Mouse (Mus musculus): ENCODE data around the gene Arl5a.

The Arl5a gene

DNA sequence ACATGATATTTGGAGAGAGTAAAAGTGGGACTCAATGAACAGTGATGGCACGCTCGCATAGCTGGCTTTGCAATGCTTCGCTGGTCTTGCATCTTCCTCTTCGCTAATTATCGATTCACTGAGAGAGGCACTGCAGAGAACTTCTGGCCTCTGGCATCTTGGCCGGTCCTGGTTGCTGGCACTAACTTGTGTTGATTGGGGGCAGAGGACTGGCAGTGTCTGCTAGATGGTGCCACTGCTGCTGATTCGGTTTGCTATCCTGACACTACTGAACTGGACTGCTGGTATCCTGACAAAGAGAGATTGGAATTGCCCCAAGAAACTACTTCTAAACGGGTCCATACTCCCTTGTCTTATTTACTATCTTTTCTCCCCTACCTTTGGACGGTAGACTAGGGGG, 63.6 kb downstream of the Arl5a start:
- no peak for DNase-seq (ENCODE audit: low spot score)

DNA sequence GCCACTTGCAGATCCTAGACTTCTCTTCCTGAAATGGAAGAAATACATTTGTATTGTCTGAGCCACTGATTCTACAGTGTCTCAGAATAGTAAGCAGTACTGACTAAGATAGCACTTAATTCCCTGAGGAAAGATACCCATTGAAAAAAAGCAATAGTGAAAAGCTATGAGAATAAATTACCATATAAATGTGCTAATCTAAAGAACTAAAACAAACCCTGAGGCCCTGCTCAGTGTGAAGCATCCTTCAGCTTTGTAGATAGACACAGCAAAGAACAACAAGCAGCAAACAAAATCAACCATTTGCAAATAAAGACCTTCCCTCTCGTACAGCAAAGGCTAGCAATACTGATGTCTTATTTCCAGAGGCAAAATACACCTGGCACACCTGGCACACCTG, 65.0 kb downstream of the Arl5a start:
- no peak for DNase-seq (ENCODE audit: low spot score)

DNA sequence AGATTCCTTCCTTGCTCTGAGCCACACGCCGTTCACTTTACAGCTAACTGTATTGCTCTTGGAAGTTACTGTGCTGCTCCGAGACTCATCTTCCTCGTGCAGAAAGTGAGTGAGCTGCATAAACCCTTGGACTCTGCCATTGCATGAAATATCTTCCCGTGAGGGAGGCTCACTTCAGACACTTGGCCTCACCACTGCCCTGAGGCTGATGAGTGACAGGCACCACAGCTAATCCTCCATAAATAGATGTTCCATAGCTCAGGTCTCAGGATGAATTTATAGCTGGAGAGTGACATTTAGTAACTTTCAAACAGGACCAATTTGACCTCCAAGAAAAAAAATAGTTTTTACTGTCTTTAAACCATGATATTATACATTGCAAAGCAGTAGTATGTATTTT, 66.5 kb downstream of the Arl5a start:
- no peak for DNase-seq (ENCODE audit: low spot score)

DNA sequence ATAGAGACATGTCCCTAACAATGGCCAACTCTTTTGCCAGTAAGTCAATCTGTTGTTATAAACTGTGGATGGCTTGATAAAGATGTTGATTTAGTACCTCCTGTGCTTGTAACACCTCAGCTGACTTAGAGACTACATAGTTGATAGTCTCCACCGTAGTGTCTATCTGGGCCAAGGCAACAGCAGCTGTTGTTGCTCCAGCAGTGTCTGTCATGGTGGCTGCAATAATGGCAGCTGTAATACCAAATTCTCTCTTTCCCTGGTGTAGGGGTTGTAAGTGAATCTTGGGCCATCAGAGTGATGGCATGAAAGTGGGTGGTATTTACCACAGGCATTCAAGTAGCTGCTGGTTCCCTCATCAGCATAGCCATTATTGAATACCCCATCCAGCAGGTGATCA, 73.7 kb downstream of the Arl5a start:
- no peak for DNase-seq (ENCODE audit: low spot score)
